20 mouse cellular contexts compared by ENCODE assay signal in genomic region chr6:56328103-56328502, GRCm38 (mm10).
DNase-seq lines count a peak whose midpoint lies in the region; ATAC-seq and TF ChIP-seq lines count a peak whose summit lies in the region.
"Had no signal": no experiment of that assay in that cellular context is flagged by ENCODE, and none has a peak within 500 bp of the region (broad histone marks: within the 10 kb centered on the region; RNA-seq: fewer than 3 reads in every experiment).

No protein-coding gene starts in this region.

- H3K27me3 ChIP-seq in hindbrain, postnatal 0 days (ENCODE audit: insufficient read depth, low read length): no peaks in the 10 kb centered on the region
- H3K27me3 ChIP-seq in hindbrain, embryonic 16.5 days (replicated peaks; ENCODE audit: control insufficient read depth, insufficient read depth, low read length): no peaks in the 10 kb centered on the region
- no peaks in the 10 kb centered on the region for H3K27me3 ChIP-seq in forebrain, embryonic 14.5 days (replicated peaks; ENCODE audit: control insufficient read depth, insufficient read depth, low read length)
- no peaks in the 10 kb centered on the region for H3K27me3 ChIP-seq in neural tube, embryonic 14.5 days (ENCODE audit: control insufficient read depth, insufficient read depth, low read length)
- H3K27me3 ChIP-seq: CH12.LX; embryonic facial prominence, embryonic 12.5 days; limb, embryonic 13.5 days; liver, embryonic 13.5 days; midbrain, embryonic 12.5 days had no signal

- 41% methylated on average over 1 of the region's 1 CpGs for WGBS in hindbrain, postnatal 0 days
- 41% methylated on average over 1 of the region's 1 CpGs for WGBS in hindbrain, embryonic 16.5 days
- 4% methylated on average over 1 of the region's 1 CpGs for WGBS in forebrain, embryonic 14.5 days
- WGBS in neural tube, embryonic 14.5 days: 7% methylated on average over 1 of the region's 1 CpGs

- DNase-seq in hindbrain, postnatal 0 days (ENCODE audit: low spot score): peak; percentile 42
- DNase-seq in Muller cell, postnatal 12 days (ENCODE audit: inconsistent ontology term): peak; percentile 82
- peak; percentile 78 for DNase-seq in forebrain, embryonic 14.5 days (ENCODE audit: low spot score)
- no peak for DNase-seq in gastrocnemius, postnatal 25 days
- no peak for DNase-seq in urinary bladder, postnatal 4 days (ENCODE audit: low spot score in 2 of 2)
- no peak for DNase-seq in yolk sac, embryonic 10.5 days (ENCODE audit: low spot score)
- DNase-seq: adrenal gland, postnatal 36 days; kidney, adult 9 months; liver, embryonic 13.5 days; lung, embryonic 14.5 days; lung, postnatal 36 days; right cerebral cortex, postnatal 4 days; thymus, adult 2 months had no signal

- ATAC-seq in hindbrain, postnatal 0 days: no peak
- no peak for ATAC-seq in hindbrain, embryonic 16.5 days
- ATAC-seq in forebrain, embryonic 14.5 days: peak; percentile 60; the same call in 1 of the 2 replicates
- ATAC-seq in neural tube, embryonic 14.5 days (ENCODE audit: low read depth): peak; percentile 80; the same call in 1 of the 2 replicates

- no peaks in the 10 kb centered on the region for H3K9me3 ChIP-seq in hindbrain, postnatal 0 days (ENCODE audit: low read length)
- no peaks in the 10 kb centered on the region for H3K9me3 ChIP-seq in hindbrain, embryonic 16.5 days (ENCODE audit: control insufficient read depth, low read length)
- no peaks in the 10 kb centered on the region for H3K9me3 ChIP-seq in forebrain, embryonic 14.5 days (replicated peaks; ENCODE audit: control insufficient read depth, low read length)
- H3K9me3 ChIP-seq in neural tube, embryonic 14.5 days (ENCODE audit: control insufficient read depth, low read length): no peaks in the 10 kb centered on the region
- H3K9me3 ChIP-seq: embryonic facial prominence, embryonic 12.5 days; hindbrain, embryonic 10.5 days; limb, embryonic 13.5 days; liver, embryonic 13.5 days; midbrain, embryonic 12.5 days had no signal

- H3K9ac ChIP-seq in hindbrain, postnatal 0 days (replicated peaks; ENCODE audit: low read length): no peak overlapping the region
- no peak overlapping the region for H3K9ac ChIP-seq in hindbrain, embryonic 16.5 days (ENCODE audit: low read depth, low read length)
- no peak overlapping the region for H3K9ac ChIP-seq in forebrain, embryonic 14.5 days (ENCODE audit: low read length)
- no peak overlapping the region for H3K9ac ChIP-seq in neural tube, embryonic 14.5 days (replicated peaks; ENCODE audit: low read depth, low read length)
- H3K9ac ChIP-seq: embryonic facial prominence, embryonic 12.5 days; limb, embryonic 13.5 days; liver, embryonic 13.5 days; lung, embryonic 14.5 days; midbrain, embryonic 12.5 days had no signal

- H3K4me2 ChIP-seq in hindbrain, postnatal 0 days (ENCODE audit: low read depth, low read length): no peak overlapping the region
- no peak overlapping the region for H3K4me2 ChIP-seq in hindbrain, embryonic 16.5 days (ENCODE audit: low read length)
- no peak overlapping the region for H3K4me2 ChIP-seq in forebrain, embryonic 14.5 days (ENCODE audit: low read length)
- no peak overlapping the region for H3K4me2 ChIP-seq in neural tube, embryonic 14.5 days (ENCODE audit: low read depth, low read length)
- H3K4me2 ChIP-seq: embryonic facial prominence, embryonic 12.5 days; limb, embryonic 13.5 days; liver, embryonic 13.5 days; lung, embryonic 14.5 days; midbrain, embryonic 12.5 days had no signal

- no peak overlapping the region for H3K27ac ChIP-seq in hindbrain, postnatal 0 days
- no peak overlapping the region for H3K27ac ChIP-seq in hindbrain, embryonic 16.5 days (ENCODE audit: low read depth, low read length)
- H3K27ac ChIP-seq in forebrain, embryonic 14.5 days (ENCODE audit: low read depth, low read length): no peak overlapping the region
- H3K27ac ChIP-seq in neural tube, embryonic 14.5 days (ENCODE audit: low read depth, low read length): no peak overlapping the region
- H3K27ac ChIP-seq: embryonic facial prominence, embryonic 12.5 days; hindbrain, embryonic 10.5 days; limb, embryonic 13.5 days; liver, embryonic 13.5 days; midbrain, embryonic 12.5 days had no signal

- TF ChIP-seq CTCF in hindbrain, postnatal 0 days (IDR thresholded peaks at IDR 0.05; ENCODE audit: low read depth): no peak

- no peak overlapping the region for H3K4me3 ChIP-seq in hindbrain, postnatal 0 days (ENCODE audit: low read length)
- no peak overlapping the region for H3K4me3 ChIP-seq in hindbrain, embryonic 16.5 days (ENCODE audit: low read length)
- no peak overlapping the region for H3K4me3 ChIP-seq in forebrain, embryonic 14.5 days (ENCODE audit: low read depth, low read length)
- no peak overlapping the region for H3K4me3 ChIP-seq in neural tube, embryonic 14.5 days (ENCODE audit: low read depth, low read length)
- H3K4me3 ChIP-seq: embryonic facial prominence, embryonic 12.5 days; hindbrain, embryonic 10.5 days; limb, embryonic 13.5 days; liver, embryonic 13.5 days; midbrain, embryonic 12.5 days had no signal

- peaks cover 6% of the 10 kb centered on the region for H3K4me1 ChIP-seq in hindbrain, postnatal 0 days (ENCODE audit: insufficient read depth, low read length)
- no peaks in the 10 kb centered on the region for H3K4me1 ChIP-seq in hindbrain, embryonic 16.5 days (ENCODE audit: control insufficient read depth, insufficient read depth, low read depth, low read length)
- H3K4me1 ChIP-seq in forebrain, embryonic 14.5 days (ENCODE audit: control insufficient read depth, insufficient read depth, low read length): peaks cover 10% of the 10 kb centered on the region
- H3K4me1 ChIP-seq in neural tube, embryonic 14.5 days (ENCODE audit: control insufficient read depth, insufficient read depth, low read length): 0 out of 2 replicates have a peak, but pooled peaks cover 3% of the 10 kb centered on the region
- H3K4me1 ChIP-seq: limb, embryonic 13.5 days; liver, embryonic 13.5 days had no signal

- H3K36me3 ChIP-seq in hindbrain, postnatal 0 days (ENCODE audit: insufficient read depth, low read length): no peaks in the 10 kb centered on the region
- no peaks in the 10 kb centered on the region for H3K36me3 ChIP-seq in hindbrain, embryonic 16.5 days (ENCODE audit: control insufficient read depth, insufficient read depth, low read length)
- no peaks in the 10 kb centered on the region for H3K36me3 ChIP-seq in forebrain, embryonic 14.5 days (ENCODE audit: control insufficient read depth, insufficient read depth, low read length)
- no peaks in the 10 kb centered on the region for H3K36me3 ChIP-seq in neural tube, embryonic 14.5 days (ENCODE audit: control insufficient read depth, insufficient read depth, low read length)
- H3K36me3 ChIP-seq: embryonic facial prominence, embryonic 12.5 days; hindbrain, embryonic 10.5 days; limb, embryonic 13.5 days; liver, embryonic 13.5 days; midbrain, embryonic 12.5 days had no signal

Comparison
In these comparisons a context has a peak if more than half of its experiments do, and no peak if none do; other contexts are left out.
1. ATAC-seq: peak in forebrain, embryonic 14.5 days (single experiment) and neural tube, embryonic 14.5 days (single experiment); none in hindbrain, postnatal 0 days (single experiment) and hindbrain, embryonic 16.5 days (single experiment).
2. DNase-seq: peak in hindbrain, postnatal 0 days (single experiment), Muller cell, postnatal 12 days (single experiment) and forebrain, embryonic 14.5 days (single experiment); none in gastrocnemius, postnatal 25 days (single experiment), urinary bladder, postnatal 4 days (0 of 2) and yolk sac, embryonic 10.5 days (single experiment).